Mouse (Mus musculus) kidney, adult 2 months (tissue): ENCODE results near the gene Emc9.

Experiments
- CTCF ChIP-seq: fragments of 200-500 bp; conservative IDR thresholded peaks from 2 replicates; pipeline ENCODE4 v1.5.1; 2011; ENCODE audit warnings: low read depth, mild to moderate bottlenecking, control low read depth, low read length, moderate library complexity, mixed read lengths; ENCODE audit not compliant: insufficient read depth, insufficient read length
- POLR2A ChIP-seq: fragments of 200-500 bp; IDR thresholded peaks from one replicate; pipeline ENCODE4 v1.6.1; 2011; ENCODE audit warnings: low read depth, low read length, control low read depth

GRCm38 (mm10) chr14:55551347-55551746 lies 33.8 kb downstream of the Emc9 start:
- no peak for TF ChIP-seq POLR2A
- TF ChIP-seq CTCF, result no peak
